Mouse (Mus musculus) heart, adult 2 months (tissue): ENCODE data around the gene Amigo1.

Experiments used
- CTCF ChIP-seq: fragments of 200-600 bp; IDR thresholded peaks from 2 replicates; pipeline ENCODE4 v1.8.1; 2022; ENCODE audit warnings: antibody characterized with exemption, mild to moderate bottlenecking, moderate library complexity
- POLR2A ChIP-seq: fragments of 200-500 bp; IDR thresholded peaks from 2 replicates; pipeline ENCODE4 v1.6.1; 2011; ENCODE audit warnings: mild to moderate bottlenecking, low read depth, low read length, control low read depth; ENCODE audit not compliant: insufficient read depth

GRCm38 (mm10) chr3:108169199-108169598 is 16.9 kb upstream of the Amigo1 start:
- TF ChIP-seq CTCF (no peak), POLR2A (no peak)
